Mouse (Mus musculus): ENCODE measurements around the gene Slc10a1.
"Not testable (repeated sequence)": the region's sequence is repeated elsewhere in the genome, so short reads cannot be mapped to it uniquely, and the experiment has no call there.

Slc10a1 gene

DNA sequence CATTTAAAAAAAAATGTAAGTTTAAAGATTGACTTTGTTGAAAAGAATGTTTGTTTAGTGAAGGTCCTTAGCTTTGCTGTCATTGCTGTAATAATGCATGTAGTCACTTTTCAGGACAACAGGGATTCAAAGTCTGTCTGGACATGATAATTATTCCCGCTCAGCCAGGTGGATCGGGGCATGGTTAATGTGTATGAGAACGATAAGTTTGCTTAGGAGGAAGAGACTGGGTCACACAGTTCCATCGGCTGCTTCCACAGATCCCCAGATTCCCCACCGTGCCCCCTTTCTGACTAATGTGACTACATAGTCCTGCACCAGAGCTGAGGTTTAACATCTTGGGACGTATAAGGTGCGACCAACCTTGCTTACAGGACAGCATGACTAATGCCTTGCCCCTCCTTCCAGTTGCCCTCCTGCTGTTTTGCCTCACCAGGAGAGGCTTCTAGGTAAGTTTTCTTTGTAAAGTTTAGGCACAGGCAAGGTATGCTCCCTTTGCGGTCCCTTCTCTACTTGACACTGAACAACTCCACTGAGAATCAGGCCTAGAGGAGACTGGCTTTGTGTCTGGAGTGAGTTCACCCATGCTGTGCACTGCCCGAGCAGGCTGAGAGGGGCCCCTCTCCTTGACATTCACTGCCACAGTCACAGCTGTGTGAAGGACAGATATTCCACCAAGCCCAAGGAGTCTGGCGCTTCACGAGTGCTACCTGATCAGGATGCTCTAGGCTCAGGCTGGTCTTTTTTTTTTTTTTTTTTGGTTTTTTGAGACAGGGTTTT lies 2.3 kb downstream of the Slc10a1 start:
- no peak for DNase-seq

DNA sequence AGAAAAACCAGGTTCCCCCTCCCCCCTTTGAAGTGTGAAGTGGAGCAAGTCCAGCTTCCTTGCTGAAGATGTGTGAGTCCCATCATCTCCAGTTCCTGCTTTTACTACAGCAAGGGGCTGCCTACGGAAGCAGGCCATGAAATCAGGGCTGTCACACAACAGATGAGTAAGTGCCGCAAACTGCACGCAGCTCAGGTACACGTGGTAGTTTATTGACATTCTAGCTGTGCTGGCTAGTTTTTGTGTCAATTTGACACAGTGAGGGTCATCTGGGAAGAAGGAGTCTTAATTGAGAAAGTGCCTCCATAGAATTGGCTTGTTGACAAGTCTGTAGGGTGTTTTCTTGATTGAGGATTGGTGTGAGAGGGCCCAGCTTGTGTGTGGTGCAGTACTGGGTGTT lies 5.9 kb downstream of the Slc10a1 start:
- DNase-seq, result no peak

DNA sequence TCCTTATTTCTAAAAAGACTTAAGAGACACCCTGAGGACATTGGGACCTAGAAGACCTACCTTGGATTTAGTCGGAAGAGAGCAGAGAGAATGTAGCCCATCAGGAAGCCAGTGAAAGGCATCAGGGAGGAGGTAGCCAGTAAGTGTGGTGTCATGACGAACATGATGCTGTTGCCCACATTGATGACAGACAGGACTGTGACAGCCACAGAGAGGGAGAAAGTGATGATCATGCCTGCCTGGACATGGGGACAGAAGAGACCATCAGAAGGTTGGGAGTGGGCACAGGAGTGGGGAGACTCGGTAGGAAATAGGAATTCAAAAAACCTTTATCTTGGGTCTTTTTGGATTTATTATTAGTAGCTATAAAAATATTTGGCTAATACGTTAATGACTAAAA lies 10.5 kb downstream of the Slc10a1 start:
- DNase-seq, result no peak

DNA sequence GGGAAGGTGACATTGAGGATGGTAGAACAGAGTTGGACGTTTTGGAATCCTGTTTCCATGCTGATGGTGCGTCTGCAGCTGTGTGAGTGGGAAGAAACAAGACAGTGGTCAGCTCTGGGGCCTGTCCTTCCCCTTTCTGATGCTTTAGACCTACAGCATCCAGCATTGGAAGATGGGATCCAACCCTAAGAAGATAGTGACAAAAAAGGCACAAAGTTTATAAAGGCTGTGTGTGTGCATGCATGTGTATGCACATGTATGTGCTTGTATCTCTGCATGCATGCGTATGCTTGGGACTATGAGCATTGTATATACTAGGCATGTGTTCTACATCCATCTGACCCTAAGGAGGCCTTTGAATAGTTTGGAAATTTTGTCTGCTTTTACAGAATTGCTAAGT lies 12.5 kb downstream of the Slc10a1 start:
- no peak for DNase-seq

DNA sequence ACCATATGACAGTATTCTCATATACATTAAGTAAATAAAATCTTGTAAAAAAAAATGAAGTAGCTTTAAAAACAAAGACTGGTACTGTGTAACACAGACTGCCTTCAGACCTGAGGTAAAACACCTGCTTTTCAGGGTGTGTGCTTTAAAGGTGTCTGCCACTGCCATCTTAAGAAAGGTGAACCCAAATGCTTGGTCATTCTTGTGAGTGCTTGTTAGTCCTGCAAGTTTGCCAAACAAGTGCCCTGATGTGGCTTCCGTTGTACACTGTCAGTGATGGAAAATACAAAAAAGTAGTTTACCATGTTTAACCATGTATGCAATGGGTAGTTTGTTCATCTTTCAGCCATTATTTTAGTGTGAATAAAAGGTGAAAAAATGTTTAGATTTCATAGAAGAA lies 16.0 kb downstream of the Slc10a1 start:
- DNase-seq, result no peak

DNA sequence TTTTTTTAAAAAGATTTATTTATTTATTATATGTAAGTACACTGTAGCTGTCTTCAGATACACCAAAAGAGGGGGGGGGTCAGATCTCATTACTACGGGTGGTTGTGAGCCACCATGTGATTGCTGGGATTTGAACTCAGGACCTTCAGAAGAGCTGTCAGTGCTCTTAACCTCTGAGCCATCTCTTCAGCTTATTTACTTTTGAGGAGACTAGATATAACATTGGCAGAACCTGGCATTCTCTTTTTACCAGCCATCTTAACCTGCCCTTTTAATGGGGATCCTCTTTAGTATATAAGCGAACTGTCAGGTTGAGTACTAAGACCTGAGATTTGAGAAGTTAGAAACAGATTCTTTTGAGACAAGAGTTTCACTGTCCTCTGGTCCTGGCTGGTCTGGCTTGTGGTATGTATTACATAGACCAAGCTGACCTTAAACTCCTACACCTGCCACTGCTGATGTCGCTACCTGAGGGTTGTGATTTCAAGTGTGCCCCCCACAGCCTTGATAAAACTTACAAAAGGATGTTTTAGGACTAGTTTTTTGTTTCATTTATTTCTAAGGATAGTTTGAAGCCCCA lies 16.8 kb downstream of the Slc10a1 start:
- no peak for DNase-seq

DNA sequence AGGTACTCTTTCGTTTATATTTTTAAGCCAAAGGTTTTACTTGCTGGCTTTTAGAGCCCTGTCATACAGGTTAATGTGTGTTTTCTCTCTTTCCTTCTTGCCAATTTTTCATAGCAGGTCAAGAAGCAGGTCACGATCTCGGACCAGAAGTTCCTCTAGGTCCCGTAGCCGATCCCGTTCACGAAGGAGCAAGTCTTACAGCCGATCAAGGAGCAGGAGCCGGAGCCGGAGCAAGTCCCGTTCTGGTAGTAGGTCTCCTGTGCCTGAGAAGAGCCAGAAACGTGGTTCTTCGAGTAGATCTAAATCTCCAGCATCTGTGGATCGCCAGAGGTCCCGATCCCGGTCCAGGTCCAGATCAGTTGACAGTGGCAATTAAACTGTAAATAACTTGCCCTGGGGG lies 18.9 kb downstream of the Slc10a1 start:
- DNase-seq, result not testable (repeated sequence)

DNA sequence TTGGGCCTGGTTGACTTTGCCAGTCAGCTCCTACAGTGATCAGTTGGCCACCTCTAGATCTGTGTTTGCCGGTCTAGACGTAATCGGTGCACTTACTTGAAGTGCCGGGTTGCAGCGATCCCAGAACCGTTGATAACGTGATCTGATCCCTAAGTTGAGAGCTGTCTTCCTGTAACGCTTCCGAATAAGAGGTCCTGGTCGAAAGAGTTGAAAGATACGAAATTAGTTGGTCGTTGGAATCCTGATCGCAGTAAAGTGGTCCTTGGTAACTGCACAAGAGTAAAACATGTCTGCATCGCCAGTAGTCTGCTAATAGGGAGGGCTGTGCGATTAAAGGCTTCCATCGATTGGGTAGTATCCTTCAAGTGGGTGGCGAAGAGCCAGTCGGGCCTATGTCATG lies 20.3 kb downstream of the Slc10a1 start:
- no peak for DNase-seq

DNA sequence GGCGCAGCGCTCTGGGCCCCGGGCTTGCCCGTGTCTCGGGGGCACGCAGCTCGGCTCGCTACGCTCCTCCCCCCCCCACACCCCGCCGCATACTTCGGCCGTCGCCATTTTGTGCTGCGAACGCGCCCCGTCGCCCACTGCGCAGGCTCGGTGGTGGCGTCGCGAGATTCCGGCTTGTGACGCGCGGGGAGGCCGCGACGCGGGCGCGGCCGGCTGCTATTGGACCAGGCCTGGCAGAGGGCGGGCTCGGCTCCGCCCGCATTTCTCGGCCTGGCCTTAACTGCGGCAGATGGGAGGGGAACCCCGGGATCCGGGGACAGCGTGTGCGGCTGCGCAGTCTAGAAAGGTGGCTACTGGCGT lies 22.5 kb downstream of the Slc10a1 start:
- peak; percentile 96 to 97 for DNase-seq

DNA sequence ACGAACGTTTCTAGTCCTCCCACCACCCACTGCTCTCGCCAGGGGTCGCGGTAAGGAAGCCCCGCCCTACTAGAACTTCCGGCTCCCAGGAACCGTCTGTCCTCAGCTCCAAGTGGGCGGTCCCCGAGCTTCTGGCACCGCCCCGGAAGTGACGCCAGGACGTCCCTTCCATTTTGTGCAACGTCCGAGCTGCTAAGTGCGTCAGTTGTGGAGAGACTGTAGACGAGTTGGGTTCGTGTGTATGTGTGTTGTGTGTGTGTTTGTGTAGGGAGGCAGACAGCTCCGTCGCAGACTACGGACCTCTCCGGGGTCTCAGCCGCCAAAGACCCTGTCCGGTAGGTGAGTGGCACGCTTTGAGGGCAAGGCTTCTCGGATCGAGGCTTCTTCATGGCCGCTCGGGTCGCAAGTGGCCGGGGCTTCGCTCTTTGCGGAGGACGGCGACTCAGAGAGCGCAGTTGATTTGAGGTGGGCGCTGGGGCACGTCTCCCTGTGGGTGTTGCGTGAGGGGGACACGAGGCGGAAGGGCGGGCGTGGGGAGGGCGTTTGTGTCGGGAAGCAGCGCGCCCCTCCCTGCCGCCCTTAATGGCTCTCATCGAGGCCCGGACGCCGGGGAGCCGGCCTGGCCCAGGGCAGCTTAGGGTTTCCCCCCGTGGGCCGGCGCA lies 23.0 kb downstream of the Slc10a1 start, which contains the start of gene Srsf5:
Gene Srsf5 (plus strand): TSS at position 171 of the 662 bp plus-strand sequence.
- peak; percentile 98 to 99 for DNase-seq

DNA sequence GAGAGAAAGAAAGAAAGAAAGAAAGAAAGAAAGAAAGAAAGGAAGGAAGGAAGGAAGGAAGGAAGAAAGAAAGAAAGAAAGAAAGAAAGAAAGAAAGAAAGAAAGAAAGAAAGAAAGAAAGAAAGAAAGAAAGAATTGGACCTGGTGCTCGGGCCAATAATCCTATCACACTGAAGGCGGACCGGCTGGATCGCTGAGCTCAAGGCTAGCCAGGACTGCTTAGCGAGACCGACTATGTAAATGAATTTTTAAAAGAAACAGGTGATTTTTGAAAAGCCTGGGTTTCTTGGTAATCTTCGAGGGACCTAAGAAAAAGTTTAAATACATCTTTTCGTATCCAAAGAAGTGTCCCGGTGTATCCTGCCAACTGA lies 23.6 kb downstream of the Slc10a1 start:
- DNase-seq, result not testable (repeated sequence)

DNA sequence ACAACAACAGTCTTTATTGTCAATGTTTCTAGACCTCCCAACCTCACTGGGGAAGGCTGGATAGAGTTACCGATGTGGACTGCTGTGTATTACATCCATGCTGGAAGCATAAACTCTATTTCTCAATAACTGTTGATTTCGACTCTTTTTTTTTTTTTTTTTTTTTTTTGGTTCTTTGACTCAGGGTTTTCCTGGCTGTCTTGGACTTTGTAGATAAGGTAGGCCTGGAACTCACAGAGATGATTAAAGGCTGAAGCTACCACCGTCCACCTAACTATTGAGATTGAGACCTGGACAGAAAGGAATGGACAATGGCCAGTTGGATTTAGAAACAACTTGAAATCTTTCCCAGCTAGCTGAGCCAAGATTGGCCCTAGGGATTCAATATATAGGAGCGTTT lies 24.3 kb downstream of the Slc10a1 start:
- no peak for DNase-seq

DNA sequence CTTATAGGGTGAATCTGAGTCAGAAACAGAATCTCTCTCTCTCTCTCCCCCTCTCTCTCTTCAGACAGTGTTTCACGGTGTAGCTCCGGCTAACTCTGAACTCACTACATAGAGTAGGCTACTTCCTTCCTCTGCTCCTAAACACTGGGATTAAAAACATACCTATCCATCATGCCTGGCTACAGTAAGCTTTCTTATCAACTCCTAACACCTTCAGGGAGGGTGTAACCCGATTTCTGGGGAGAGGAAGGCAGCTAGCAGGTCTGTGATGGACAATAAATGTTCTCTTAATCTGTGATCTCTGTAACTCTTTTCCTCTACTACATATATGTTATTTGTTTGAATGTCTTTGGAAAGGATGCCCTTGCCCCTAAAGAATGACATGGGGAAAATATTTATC lies 25.1 kb downstream of the Slc10a1 start:
- no peak for DNase-seq

DNA sequence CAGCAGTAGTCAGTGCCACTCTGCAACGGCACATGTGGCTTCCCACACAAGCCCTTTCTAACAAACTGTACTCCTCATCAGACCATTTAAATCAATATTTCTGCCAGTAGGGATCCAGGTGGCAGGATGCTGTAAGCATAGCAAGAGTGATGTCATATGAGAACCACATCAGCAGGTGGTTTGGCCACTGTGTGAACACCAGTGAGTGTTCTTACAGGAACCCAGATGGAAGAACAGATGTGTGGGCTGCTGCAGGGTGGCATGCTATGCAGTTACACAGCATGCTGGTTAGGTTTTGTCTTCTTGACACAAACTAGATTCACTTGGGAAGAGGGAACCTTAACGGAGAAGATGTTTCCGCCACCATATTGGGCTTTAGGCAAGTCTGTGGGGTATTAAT lies 26.6 kb downstream of the Slc10a1 start:
- no peak for DNase-seq

DNA sequence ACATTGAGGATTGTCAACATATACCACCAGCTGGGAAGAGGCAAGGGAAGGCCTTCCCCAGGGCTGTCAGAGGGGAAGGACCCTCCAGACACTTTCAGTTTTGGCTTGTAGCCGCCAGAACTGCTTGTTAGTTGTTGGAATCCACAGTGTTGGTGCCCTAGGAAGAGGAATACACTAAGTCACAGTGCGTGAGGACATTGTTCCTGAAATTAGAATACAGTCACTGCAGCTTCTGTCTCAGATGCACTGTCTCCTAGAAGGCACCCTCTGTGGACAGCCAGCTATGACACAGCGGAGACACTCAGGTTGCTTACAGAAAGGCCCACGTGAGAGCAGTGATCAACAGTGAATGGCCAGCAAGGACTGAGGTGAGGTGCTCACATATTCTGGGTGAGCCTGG lies 29.3 kb downstream of the Slc10a1 start:
- DNase-seq, result no peak

DNA sequence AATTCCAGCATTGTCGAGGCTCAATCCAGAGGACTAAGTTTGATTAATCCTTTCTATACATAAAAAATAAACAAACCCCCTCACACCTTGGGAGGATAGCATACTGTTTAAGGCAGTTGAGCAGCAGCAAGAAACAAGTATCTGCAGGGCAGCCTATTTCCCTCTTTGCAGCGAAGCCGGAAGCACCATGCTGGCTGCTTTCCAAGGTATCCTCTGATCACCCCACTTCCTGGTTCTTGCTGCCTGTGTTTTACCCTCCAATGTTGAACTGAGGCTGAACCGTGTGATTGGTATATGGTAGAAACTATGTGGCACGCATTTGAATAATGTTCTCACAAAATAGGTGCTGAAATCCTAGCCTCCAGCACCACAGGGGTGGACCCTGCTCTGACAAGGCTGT lies 29.9 kb downstream of the Slc10a1 start:
- no peak for DNase-seq

DNA sequence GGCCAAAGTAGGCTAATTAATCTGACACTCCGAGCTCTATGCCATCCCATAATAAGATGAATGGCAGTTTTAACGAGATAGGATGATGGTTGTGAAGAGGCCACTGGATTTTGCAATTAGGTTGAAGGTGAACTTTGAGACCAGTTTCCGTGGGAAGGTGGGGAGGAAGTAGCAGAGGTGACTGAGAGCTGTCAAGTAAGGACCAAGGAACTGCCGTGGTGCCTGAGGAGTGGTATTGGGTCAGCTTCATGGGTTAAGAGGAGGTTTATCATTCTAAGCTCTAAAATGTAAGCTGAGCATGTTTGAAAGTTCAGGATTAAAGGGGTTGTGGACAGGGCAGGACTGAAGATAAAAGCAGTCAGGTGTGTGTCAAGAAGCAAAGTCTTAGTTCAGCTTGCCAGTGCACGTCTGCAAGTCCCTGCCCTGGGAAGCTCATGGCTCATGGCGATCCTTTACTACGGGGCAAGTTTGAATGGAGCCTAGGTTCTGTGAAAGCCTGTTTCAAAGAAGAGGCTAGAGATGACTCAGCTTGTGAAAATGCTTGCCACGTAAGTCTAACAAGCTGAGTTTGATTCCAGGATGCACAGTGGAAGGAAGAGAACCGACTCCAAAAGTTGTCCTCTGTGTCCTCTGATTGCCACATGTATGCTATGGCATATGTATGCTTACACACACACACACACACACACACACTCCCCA lies 31.0 kb downstream of the Slc10a1 start:
- no peak for DNase-seq

DNA sequence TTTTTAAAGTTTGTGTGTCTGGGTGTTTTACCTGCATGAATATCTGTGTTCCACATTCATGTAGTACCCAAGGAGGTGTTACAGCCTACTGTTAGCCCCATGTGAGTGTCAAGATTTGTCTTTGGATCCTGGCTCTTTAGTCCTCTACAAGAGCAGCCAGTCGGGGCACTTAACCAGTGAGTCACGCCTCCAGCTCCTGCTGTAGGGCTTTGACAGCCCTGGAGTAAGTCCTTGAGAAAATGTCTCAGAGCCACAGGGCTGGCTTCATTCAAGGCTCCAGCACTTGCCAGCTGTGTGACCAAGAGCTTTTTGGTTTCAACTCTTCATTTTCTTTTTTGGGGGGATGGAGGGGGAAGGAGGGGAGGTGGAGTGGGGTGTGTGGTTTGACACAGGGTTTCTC lies 31.8 kb downstream of the Slc10a1 start:
- no peak for DNase-seq

DNA sequence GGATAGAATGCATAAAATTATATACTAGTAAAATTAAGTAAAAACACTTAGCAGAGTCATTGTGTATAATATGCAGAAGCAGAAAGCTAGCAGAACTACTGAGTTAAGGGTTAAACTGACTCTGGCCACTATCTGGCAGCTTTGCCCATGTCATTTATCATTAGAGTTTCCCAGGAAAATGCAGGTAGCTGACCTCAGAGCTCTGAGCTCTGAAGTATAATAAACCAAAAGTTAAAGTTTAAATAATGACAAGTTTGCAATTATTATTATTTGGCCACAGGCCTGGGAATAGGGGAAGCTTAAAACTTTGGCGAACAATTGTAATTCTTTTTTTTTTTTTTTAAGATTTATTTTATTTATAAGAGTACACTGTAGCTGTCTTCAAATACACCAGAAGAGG lies 35.6 kb downstream of the Slc10a1 start:
- DNase-seq, result no peak

DNA sequence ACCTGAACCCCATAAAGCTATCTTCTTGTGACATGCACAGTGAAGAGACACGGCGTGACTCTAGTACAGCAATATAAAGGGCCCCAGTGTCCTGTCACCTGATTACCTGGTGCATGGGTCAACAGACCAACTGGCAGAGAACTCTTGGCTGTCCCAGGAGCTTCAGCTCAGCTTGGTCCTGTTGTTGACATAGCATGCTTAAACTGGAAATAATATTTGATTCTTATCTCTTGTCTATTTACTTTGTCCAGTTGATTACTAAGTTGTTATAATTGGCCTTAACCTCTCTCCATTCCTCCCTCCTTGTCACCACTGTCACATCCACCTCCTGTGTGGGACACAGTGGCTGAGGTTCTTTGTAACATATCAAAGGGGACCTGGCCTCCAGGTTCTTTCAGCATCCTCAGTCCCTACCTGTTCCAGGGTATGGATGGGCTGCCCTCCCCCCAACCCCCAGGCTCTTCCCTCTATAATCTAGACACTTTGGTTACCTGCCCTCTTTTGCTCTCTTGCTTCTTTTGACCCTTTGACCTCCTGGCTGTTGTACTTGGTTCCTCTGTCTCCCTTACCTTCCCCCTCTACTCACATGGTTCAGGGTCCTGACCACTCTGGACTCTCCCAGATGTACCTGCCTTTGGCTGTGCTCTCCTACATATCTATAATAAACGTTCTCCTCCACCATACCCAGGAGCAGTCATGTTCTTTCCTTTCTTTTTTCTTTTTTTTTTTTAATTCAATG lies 36.9 kb downstream of the Slc10a1 start:
- DNase-seq, result no peak

DNA sequence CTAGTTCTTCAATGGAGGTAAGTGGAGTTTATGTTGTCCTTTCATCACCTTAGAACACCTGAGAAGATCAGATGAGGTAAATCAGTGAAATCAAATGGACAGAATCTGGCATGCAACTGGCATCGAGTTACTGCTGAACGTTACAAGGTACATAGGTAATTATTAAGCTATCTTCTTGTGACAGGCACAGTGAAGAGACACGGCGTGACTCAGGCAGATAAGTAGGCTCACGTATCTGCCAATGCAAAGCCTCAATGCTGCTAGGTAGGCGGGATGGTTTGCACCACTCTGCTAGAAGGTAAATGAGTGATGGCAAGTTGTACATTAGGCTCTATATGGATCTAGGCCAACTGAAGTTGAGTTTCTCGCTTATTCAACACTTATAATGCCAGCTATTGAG lies 38.4 kb downstream of the Slc10a1 start:
- DNase-seq, result no peak

DNA sequence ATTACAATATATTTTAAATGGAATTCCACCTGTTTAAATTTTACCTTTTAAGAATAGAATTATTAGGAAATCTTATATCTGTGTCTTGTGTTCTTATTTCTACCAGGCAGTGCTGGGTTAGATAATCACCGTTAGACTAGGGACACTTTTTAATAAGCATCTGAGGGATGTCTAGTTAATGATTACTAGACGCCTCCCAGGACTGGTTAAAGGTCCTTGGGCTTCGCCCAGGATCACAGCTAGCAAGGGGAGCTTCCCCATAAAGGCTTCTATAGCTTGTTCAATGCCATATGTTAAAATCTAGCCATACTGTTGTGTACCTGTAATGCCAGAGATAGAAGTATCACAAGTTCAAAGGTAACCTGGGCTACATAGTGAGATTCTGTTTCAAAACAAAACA lies 39.6 kb downstream of the Slc10a1 start:
- no peak for DNase-seq

DNA sequence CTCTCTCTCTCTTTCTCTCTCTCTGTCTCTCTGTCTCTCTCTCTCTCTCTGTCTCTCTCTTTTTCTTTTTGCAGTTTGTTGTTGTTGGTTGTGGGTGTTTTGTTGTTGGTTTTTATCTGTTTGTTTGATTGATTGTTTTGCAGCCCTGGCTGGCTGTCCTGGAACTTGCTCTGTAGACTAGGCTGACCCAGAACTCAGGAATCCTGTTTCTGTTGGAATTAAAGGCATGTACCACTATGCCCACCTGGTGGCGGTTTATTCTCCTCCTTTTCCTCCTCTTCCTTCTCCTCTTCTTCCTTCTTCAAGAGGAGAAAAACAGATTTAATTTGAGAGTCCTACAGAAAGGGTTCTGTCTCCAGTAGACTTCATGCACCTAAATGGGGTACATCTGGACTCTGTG lies 41.0 kb downstream of the Slc10a1 start:
- no peak for DNase-seq
